Mouse (Mus musculus) liver, embryonic 14.5 days (tissue): ENCODE measurements around the gene Renbp.

Experiments used
- CTCF ChIP-seq: IDR thresholded peaks from 2 replicates; pipeline ENCODE4 v1.5.1; 2016; ENCODE audit warnings: antibody characterized with exemption, low read depth, control low read depth
- EP300 ChIP-seq: IDR thresholded peaks from 2 replicates; pipeline ENCODE4 v1.6.1; 2016; ENCODE audit warnings: antibody characterized with exemption, low read depth

DNA sequence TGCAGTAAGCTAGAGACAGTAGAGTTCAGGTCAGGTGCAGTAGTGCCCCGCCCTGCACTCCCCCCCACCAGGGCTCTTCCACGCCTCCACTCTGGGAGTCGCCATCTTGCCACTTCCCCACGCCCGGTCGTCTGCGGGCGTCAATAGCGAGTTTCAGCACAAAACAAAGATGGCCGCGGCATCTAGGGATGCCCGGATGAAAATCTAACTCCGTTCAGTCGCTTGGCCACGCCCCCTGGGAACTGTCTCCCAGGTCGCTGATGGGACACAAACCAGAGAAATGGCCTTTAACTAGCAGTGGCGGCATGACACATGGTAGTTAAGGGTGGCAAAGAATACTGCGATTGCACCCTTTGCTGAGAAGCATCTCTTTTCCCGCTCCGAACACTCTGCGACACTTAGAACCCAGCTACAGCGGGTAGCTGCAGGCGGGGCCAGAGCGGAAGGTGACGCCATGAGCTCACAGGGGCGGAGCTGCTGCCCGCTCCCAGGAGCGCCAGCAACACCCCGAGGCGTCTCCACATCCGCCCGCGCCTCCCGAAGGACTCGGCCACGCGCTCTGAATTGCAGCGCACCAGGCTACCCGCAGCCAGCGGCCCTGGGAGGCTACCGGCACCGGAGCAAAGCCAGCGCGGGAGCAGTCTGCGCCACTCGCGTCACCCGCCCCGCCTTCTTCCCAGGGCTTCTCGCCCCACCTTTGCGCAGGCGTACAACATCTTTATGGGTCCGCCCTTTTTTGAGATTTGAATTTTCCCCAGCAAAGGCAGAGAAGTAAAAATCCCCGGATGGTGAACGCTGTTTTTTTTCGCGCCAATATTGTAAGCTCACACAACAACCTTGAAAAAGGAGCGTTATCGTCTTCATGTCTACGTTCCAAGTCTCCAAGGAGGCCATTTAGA lies 36.8 kb upstream of the Renbp start:
- TF ChIP-seq CTCF (no peak), EP300 (0 out of 2 replicates have a peak, but pooled peaks have one; percentile 32)
